19 mouse cellular contexts compared by ENCODE assay signal in genomic region chr17:35998545-35999305, GRCm38 (mm10). TPM values are rescaled to one million over a fixed set of nuclear protein-coding genes. Genes with fewer than 3 reads are reported as not detected.
DNase-seq lines count a peak whose midpoint lies in the region; ATAC-seq and TF ChIP-seq lines count a peak whose summit lies in the region.
"Had no signal": no experiment of that assay in that cellular context is flagged by ENCODE, and none has a peak within 500 bp of the region (broad histone marks: within the 10 kb centered on the region; RNA-seq: fewer than 3 reads in every experiment).

No protein-coding gene starts in this region.

- peaks cover 16% of the 10 kb centered on the region for H3K4me1 ChIP-seq in hindbrain, embryonic 12.5 days
- peaks cover 10% of the 10 kb centered on the region for H3K4me1 ChIP-seq in hindbrain, embryonic 14.5 days (replicated peaks; ENCODE audit: control insufficient read depth, insufficient read depth, low read length)
- peaks cover 29% of the 10 kb centered on the region for H3K4me1 ChIP-seq in bone marrow macrophage, adult 2 months (ENCODE audit: control insufficient read depth, insufficient read depth, low read length)

- DNase-seq in hindbrain, embryonic 14.5 days (ENCODE audit: low spot score) = no peak
- peak; percentile 48 to 51 for DNase-seq in B cell, adult 2 months
- DNase-seq in naive thymus-derived CD4-positive, alpha-beta T cell, adult 2 months (ENCODE audit: low read depth) = peak; percentile 61
- DNase-seq in cerebellum, postnatal 10 days = no peak
- no peak for DNase-seq in T-cell, adult 2 months (ENCODE audit: low spot score)
- DNase-seq in gastrocnemius, postnatal 36 days = no peak
- DNase-seq: adrenal gland, postnatal 25 days; cerebellum, postnatal 36 days; kidney, adult 11 months; kidney, postnatal 36 days; left cerebral cortex, postnatal 4 days; right cerebral cortex, postnatal 4 days had no signal

- no peak overlapping the region for H3K4me2 ChIP-seq in hindbrain, embryonic 12.5 days (replicated peaks)
- H3K4me2 ChIP-seq in hindbrain, embryonic 14.5 days (replicated peaks) = no peak overlapping the region
- H3K4me2 ChIP-seq: embryonic facial prominence, embryonic 12.5 days; lung, embryonic 15.5 days; midbrain, embryonic 12.5 days had no signal

- H3K9ac ChIP-seq in hindbrain, embryonic 12.5 days = 0 out of 2 replicates have a peak overlapping the region, but pooled peaks have one; percentile 10
- no peak overlapping the region for H3K9ac ChIP-seq in hindbrain, embryonic 14.5 days
- H3K9ac ChIP-seq: embryonic facial prominence, embryonic 12.5 days; lung, embryonic 15.5 days; midbrain, embryonic 12.5 days had no signal

- TF ChIP-seq POLR2A in bone marrow macrophage, adult 2 months (IDR thresholded peaks at IDR 0.05; ENCODE audit: borderline replicate concordance, low read depth, low read length) = no peak

- intact Hi-C loops in gastrocnemius, postnatal 36 days (cut with DNase I) = loop anchor here (5.0 kb wide), 1 partner anchor 119 kb away; no protein-coding TSS in a partner anchor

- no peak for ATAC-seq in hindbrain, embryonic 12.5 days (ENCODE audit: low FRiP score)
- no peak for ATAC-seq in hindbrain, embryonic 14.5 days (ENCODE audit: low FRiP score)

- WGBS in hindbrain, embryonic 12.5 days = 85% methylated on average over 6 of the region's 6 CpGs
- WGBS in hindbrain, embryonic 14.5 days = 93% methylated on average over 6 of the region's 6 CpGs

- H3K36me3 ChIP-seq in hindbrain, embryonic 12.5 days = no peaks in the 10 kb centered on the region
- no peaks in the 10 kb centered on the region for H3K36me3 ChIP-seq in hindbrain, embryonic 14.5 days (replicated peaks; ENCODE audit: control insufficient read depth, insufficient read depth)
- H3K36me3 ChIP-seq: embryonic facial prominence, embryonic 12.5 days; lung, embryonic 15.5 days; midbrain, embryonic 12.5 days had no signal

- H3K27ac ChIP-seq in hindbrain, embryonic 12.5 days = no peak overlapping the region
- no peak overlapping the region for H3K27ac ChIP-seq in hindbrain, embryonic 14.5 days
- peak overlapping the region; percentile 59 for H3K27ac ChIP-seq in bone marrow macrophage, adult 2 months (ENCODE audit: insufficient read depth, low read depth, low read length)
- H3K27ac ChIP-seq: embryonic facial prominence, embryonic 12.5 days; heart, adult 2 months; hindbrain, embryonic 10.5 days; lung, embryonic 15.5 days; midbrain, embryonic 12.5 days had no signal

- H3K27me3 ChIP-seq in hindbrain, embryonic 12.5 days = no peaks in the 10 kb centered on the region
- no peaks in the 10 kb centered on the region for H3K27me3 ChIP-seq in hindbrain, embryonic 14.5 days (ENCODE audit: control insufficient read depth, insufficient read depth, low read length)
- H3K27me3 ChIP-seq: embryonic facial prominence, embryonic 12.5 days; lung, embryonic 15.5 days; midbrain, embryonic 12.5 days had no signal

- H3K9me3 ChIP-seq in hindbrain, embryonic 12.5 days (replicated peaks) = no peaks in the 10 kb centered on the region
- H3K9me3 ChIP-seq in hindbrain, embryonic 14.5 days (ENCODE audit: control insufficient read depth, low read length) = no peaks in the 10 kb centered on the region
- H3K9me3 ChIP-seq: embryonic facial prominence, embryonic 12.5 days; lung, embryonic 15.5 days; midbrain, embryonic 12.5 days had no signal

- no peak for TF ChIP-seq CTCF in bone marrow macrophage, adult 2 months (IDR thresholded peaks at IDR 0.05; ENCODE audit: low read depth, low read length)

- no peak overlapping the region for H3K4me3 ChIP-seq in hindbrain, embryonic 12.5 days
- H3K4me3 ChIP-seq in hindbrain, embryonic 14.5 days (replicated peaks; ENCODE audit: low read length) = no peak overlapping the region
- peak overlapping the region; percentile 52 for H3K4me3 ChIP-seq in bone marrow macrophage, adult 2 months (ENCODE audit: insufficient read depth, low read length)
- H3K4me3 ChIP-seq: embryonic facial prominence, embryonic 12.5 days; heart, adult 2 months; hindbrain, embryonic 10.5 days; lung, embryonic 15.5 days; midbrain, embryonic 12.5 days had no signal

RNA-seq across cellular contexts. Expression of gene Prr3, which starts 18.7 kb away (rescaled TPM):
- polyA plus RNA-seq in hindbrain, embryonic 12.5 days (2016; fragmentation: Nextera tagmentation; extraction: Ambion mirVana) = 53.4 and 61.0 TPM in 2 replicates
- 70.4 and 83.1 TPM in 2 replicates for polyA plus RNA-seq in hindbrain, embryonic 14.5 days (2014; fragmentation: Nextera tagmentation; extraction: Ambion mirVana)
- polyA plus RNA-seq in bone marrow macrophage, adult 2 months (2012; ENCODE audit: insufficient read depth, insufficient read length, missing spikeins) = 15.6 and 19.5 TPM in 2 replicates
- 1 to 10 TPM; 1.7 to 3.4 TPM for total RNA-seq in gastrocnemius, postnatal 36 days (2021)

RNA-seq across cellular contexts. Expression of gene Gnl1, which starts 19.1 kb away (rescaled TPM):
- 54.9 and 57.7 TPM in 2 replicates for polyA plus RNA-seq in hindbrain, embryonic 12.5 days (2016; fragmentation: Nextera tagmentation; extraction: Ambion mirVana)
- polyA plus RNA-seq in hindbrain, embryonic 14.5 days (2014; fragmentation: Nextera tagmentation; extraction: Ambion mirVana) = 46.8 and 52.2 TPM in 2 replicates
- 27.7 and 28.1 TPM in 2 replicates for polyA plus RNA-seq in bone marrow macrophage, adult 2 months (2012; ENCODE audit: insufficient read depth, insufficient read length, missing spikeins)
- total RNA-seq in gastrocnemius, postnatal 36 days (2021) = 10 to 100 TPM; 16.6 to 18.7 TPM

RNA-seq across cellular contexts. Expression of gene H2-T24, which starts 21.6 kb away (rescaled TPM):
- polyA plus RNA-seq in hindbrain, embryonic 12.5 days (2016; fragmentation: Nextera tagmentation; extraction: Ambion mirVana) = 5.5 and 5.6 TPM in 2 replicates
- polyA plus RNA-seq in hindbrain, embryonic 14.5 days (2014; fragmentation: Nextera tagmentation; extraction: Ambion mirVana) = 9.1 and 11.7 TPM in 2 replicates
- 52.2 and 56.0 TPM in 2 replicates for polyA plus RNA-seq in bone marrow macrophage, adult 2 months (2012; ENCODE audit: insufficient read depth, insufficient read length, missing spikeins)
- total RNA-seq in gastrocnemius, postnatal 36 days (2021) = 1 to 10 TPM in 1 of 2 experiments, under 1 TPM in 1; 0.84 to 2.1 TPM

RNA-seq across cellular contexts. Expression of gene Abcf1, which starts 29.2 kb away (rescaled TPM):
- 109 and 119 TPM in 2 replicates for polyA plus RNA-seq in hindbrain, embryonic 12.5 days (2016; fragmentation: Nextera tagmentation; extraction: Ambion mirVana)
- polyA plus RNA-seq in hindbrain, embryonic 14.5 days (2014; fragmentation: Nextera tagmentation; extraction: Ambion mirVana) = 65.5 and 74.9 TPM in 2 replicates
- 96.1 and 104 TPM in 2 replicates for polyA plus RNA-seq in bone marrow macrophage, adult 2 months (2012; ENCODE audit: insufficient read depth, insufficient read length, missing spikeins)
- 10 to 100 TPM; 64.3 to 70.2 TPM for total RNA-seq in gastrocnemius, postnatal 36 days (2021)

RNA-seq across cellular contexts. Expression of gene H2-T23, which starts 33.9 kb away (rescaled TPM):
- 4.5 and 5.1 TPM in 2 replicates for polyA plus RNA-seq in hindbrain, embryonic 12.5 days (2016; fragmentation: Nextera tagmentation; extraction: Ambion mirVana)
- polyA plus RNA-seq in hindbrain, embryonic 14.5 days (2014; fragmentation: Nextera tagmentation; extraction: Ambion mirVana) = 3.0 and 4.1 TPM in 2 replicates
- polyA plus RNA-seq in bone marrow macrophage, adult 2 months (2012; ENCODE audit: insufficient read depth, insufficient read length, missing spikeins) = 351 and 364 TPM in 2 replicates
- 1 to 10 TPM; 7.7 to 8.3 TPM for total RNA-seq in gastrocnemius, postnatal 36 days (2021)

Comparison
In these comparisons a context has a peak if more than half of its experiments do, and no peak if none do; other contexts are left out.
1. DNase-seq: peak in B cell, adult 2 months (2 of 2) and naive thymus-derived CD4-positive, alpha-beta T cell, adult 2 months (single experiment); none in hindbrain, embryonic 14.5 days (single experiment), cerebellum, postnatal 10 days (0 of 2), T-cell, adult 2 months (single experiment) and gastrocnemius, postnatal 36 days (0 of 2).